8 mouse cellular contexts compared by ENCODE assay signal in genomic region chr5:52783251-52783620, GRCm38 (mm10). TPM values are rescaled to one million over a fixed set of nuclear protein-coding genes. Genes with fewer than 3 reads are reported as not detected.
DNase-seq lines count a peak whose midpoint lies in the region; ATAC-seq and TF ChIP-seq lines count a peak whose summit lies in the region.

No protein-coding gene starts in this region.

- H3K4me2 ChIP-seq in forebrain, embryonic 16.5 days (ENCODE audit: low read length): peak overlapping the region; percentile 56
- peak overlapping the region; percentile 72 for H3K4me2 ChIP-seq in liver, postnatal 0 days (ENCODE audit: low read depth, low read length)

- H3K27ac ChIP-seq in heart, embryonic 10.5 days: peak overlapping the region; percentile 95
- H3K27ac ChIP-seq in forebrain, embryonic 16.5 days (ENCODE audit: low read length): peak overlapping the region; percentile 82
- peak overlapping the region; percentile 66 for H3K27ac ChIP-seq in liver, postnatal 0 days (ENCODE audit: low read depth)

- no peaks in the 10 kb centered on the region for H3K27me3 ChIP-seq in heart, embryonic 10.5 days (ENCODE audit: insufficient read depth, poor library complexity, severe bottlenecking)
- no peaks in the 10 kb centered on the region for H3K27me3 ChIP-seq in E14TG2a.4 (ENCODE audit: insufficient read depth, low read length)
- H3K27me3 ChIP-seq in forebrain, embryonic 16.5 days (replicated peaks; ENCODE audit: control insufficient read depth, insufficient read depth, low read length): no peaks in the 10 kb centered on the region
- no peaks in the 10 kb centered on the region for H3K27me3 ChIP-seq in liver, postnatal 0 days (ENCODE audit: insufficient read depth, low read length)

- no peak; the same call in 1 of the 2 replicates for ATAC-seq in forebrain, embryonic 16.5 days
- peak; percentile 58; the same call in 1 of the 2 replicates for ATAC-seq in liver, postnatal 0 days

- TF ChIP-seq CTCF in E14TG2a.4 (conservative IDR thresholded peaks at IDR 0.05; ENCODE audit: low read length): no peak
- no peak for TF ChIP-seq CTCF in liver, postnatal 0 days (IDR thresholded peaks at IDR 0.05; ENCODE audit: low read depth)

- peak overlapping the region; percentile 91 for H3K4me3 ChIP-seq in heart, embryonic 10.5 days
- H3K4me3 ChIP-seq in E14TG2a.4 (replicated peaks; ENCODE audit: low read length): peak overlapping the region; percentile 99
- peak overlapping the region; percentile 83 for H3K4me3 ChIP-seq in forebrain, embryonic 16.5 days (replicated peaks; ENCODE audit: low read length)
- peak overlapping the region; percentile 77 for H3K4me3 ChIP-seq in liver, postnatal 0 days (ENCODE audit: low read depth, low read length)

- H3K4me1 ChIP-seq in heart, embryonic 10.5 days: no peaks in the 10 kb centered on the region
- peaks cover 18% of the 10 kb centered on the region for H3K4me1 ChIP-seq in E14TG2a.4 (replicated peaks; ENCODE audit: low read depth, low read length)
- H3K4me1 ChIP-seq in forebrain, embryonic 16.5 days (replicated peaks; ENCODE audit: control insufficient read depth, insufficient read depth, low read length): no peaks in the 10 kb centered on the region
- peaks cover 3% of the 10 kb centered on the region for H3K4me1 ChIP-seq in liver, postnatal 0 days (ENCODE audit: insufficient read depth)

- H3K9me3 ChIP-seq in heart, embryonic 10.5 days: no peaks in the 10 kb centered on the region
- no peaks in the 10 kb centered on the region for H3K9me3 ChIP-seq in E14TG2a.4 (ENCODE audit: low read length)
- no peaks in the 10 kb centered on the region for H3K9me3 ChIP-seq in forebrain, embryonic 16.5 days (ENCODE audit: control insufficient read depth, low read length)
- H3K9me3 ChIP-seq in liver, postnatal 0 days (ENCODE audit: low read length): no peaks in the 10 kb centered on the region

- no peak for TF ChIP-seq EP300 in liver, postnatal 0 days (IDR thresholded peaks at IDR 0.05; ENCODE audit: low read depth)

- peak overlapping the region; percentile 85 for H3K9ac ChIP-seq in forebrain, embryonic 16.5 days (replicated peaks; ENCODE audit: low read depth, low read length)
- H3K9ac ChIP-seq in liver, postnatal 0 days (replicated peaks): peak overlapping the region; percentile 69

- no peak for DNase-seq in heart, embryonic 10.5 days (ENCODE audit: low spot score)
- DNase-seq in heart, adult 9 months (ENCODE audit: low spot score in 2 of 2): no peak
- no peak for DNase-seq in liver, postnatal 0 days
- no peak for DNase-seq in adrenal gland, postnatal 14 days
- DNase-seq in layer of hippocampus, postnatal 25 days (ENCODE audit: extremely low spot score in 1 of 2, low spot score in 1 of 2): no peak
- DNase-seq in urinary bladder, postnatal 14 days (ENCODE audit: low spot score): no peak

- WGBS in heart, embryonic 10.5 days: 0% methylated on average over 9 of the region's 9 CpGs
- WGBS in forebrain, embryonic 16.5 days: 0% methylated on average over 9 of the region's 9 CpGs
- WGBS in liver, postnatal 0 days (ENCODE audit: insufficient replicate concordance): under 1% methylated on average over 9 of the region's 9 CpGs

- H3K36me3 ChIP-seq in heart, embryonic 10.5 days: peaks cover 12% of the 10 kb centered on the region; the same call in 1 of the 2 replicates
- H3K36me3 ChIP-seq in E14TG2a.4 (ENCODE audit: insufficient read depth, low read length): peaks cover 30% of the 10 kb centered on the region
- no peaks in the 10 kb centered on the region for H3K36me3 ChIP-seq in forebrain, embryonic 16.5 days (ENCODE audit: control insufficient read depth, insufficient read depth)
- H3K36me3 ChIP-seq in liver, postnatal 0 days (replicated peaks; ENCODE audit: insufficient read depth, low read length): 0 out of 2 replicates have a peak, but pooled peaks cover 2% of the 10 kb centered on the region

RNA-seq across cellular contexts. Expression of gene Zcchc4, which starts 8.0 kb away (rescaled TPM):
- polyA plus RNA-seq in heart, embryonic 10.5 days (2016; fragmentation: Nextera tagmentation; extraction: Ambion mirVana): 13.2 and 14.7 TPM in 2 replicates
- polyA plus RNA-seq in forebrain, embryonic 16.5 days (2015; fragmentation: Nextera tagmentation; extraction: Ambion mirVana): 12.3 and 15.3 TPM in 2 replicates
- 2.6 and 3.6 TPM in 2 replicates for polyA plus RNA-seq in liver, postnatal 0 days (2015; fragmentation: Nextera tagmentation; extraction: Ambion mirVana)
- 9.6 and 10.9 TPM in 2 replicates for total RNA-seq in adrenal gland, postnatal 14 days (2021)
- total RNA-seq in layer of hippocampus, postnatal 25 days (2021): 1 to 10 TPM; 9.4 to 9.8 TPM

RNA-seq across cellular contexts. Expression of gene Pi4k2b, which starts 41.9 kb away (rescaled TPM):
- polyA plus RNA-seq in heart, embryonic 10.5 days (2016; fragmentation: Nextera tagmentation; extraction: Ambion mirVana): 9.8 and 14.4 TPM in 2 replicates
- polyA plus RNA-seq in forebrain, embryonic 16.5 days (2015; fragmentation: Nextera tagmentation; extraction: Ambion mirVana): 5.4 and 6.2 TPM in 2 replicates
- polyA plus RNA-seq in liver, postnatal 0 days (2015; fragmentation: Nextera tagmentation; extraction: Ambion mirVana): 16.8 and 18.4 TPM in 2 replicates
- 10.7 and 12.5 TPM in 2 replicates for total RNA-seq in adrenal gland, postnatal 14 days (2021)
- total RNA-seq in layer of hippocampus, postnatal 25 days (2021): 1 to 10 TPM; 1.2 to 2.0 TPM

RNA-seq across cellular contexts. Expression of gene Anapc4, which starts 50.6 kb away (rescaled TPM):
- polyA plus RNA-seq in heart, embryonic 10.5 days (2016; fragmentation: Nextera tagmentation; extraction: Ambion mirVana): 87.4 and 97.0 TPM in 2 replicates
- 114 and 118 TPM in 2 replicates for polyA plus RNA-seq in forebrain, embryonic 16.5 days (2015; fragmentation: Nextera tagmentation; extraction: Ambion mirVana)
- polyA plus RNA-seq in liver, postnatal 0 days (2015; fragmentation: Nextera tagmentation; extraction: Ambion mirVana): 17.6 and 18.1 TPM in 2 replicates
- total RNA-seq in adrenal gland, postnatal 14 days (2021): 57.5 and 66.8 TPM in 2 replicates
- 10 to 100 TPM; 66.5 to 78.4 TPM for total RNA-seq in layer of hippocampus, postnatal 25 days (2021)
